Mouse (Mus musculus) E14TG2a.4 (cell line): ENCODE results near the gene Parp6.

Experiments used
- CTCF ChIP-seq: conservative IDR thresholded peaks from 2 replicates; pipeline ENCODE4 v1.5.1; 2014; ENCODE audit warnings: low read length
- NANOG ChIP-seq: IDR thresholded peaks from 2 replicates; pipeline ENCODE4 v1.6.1; 2014; ENCODE audit warnings: borderline replicate concordance, low read length, mixed read lengths

DNA sequence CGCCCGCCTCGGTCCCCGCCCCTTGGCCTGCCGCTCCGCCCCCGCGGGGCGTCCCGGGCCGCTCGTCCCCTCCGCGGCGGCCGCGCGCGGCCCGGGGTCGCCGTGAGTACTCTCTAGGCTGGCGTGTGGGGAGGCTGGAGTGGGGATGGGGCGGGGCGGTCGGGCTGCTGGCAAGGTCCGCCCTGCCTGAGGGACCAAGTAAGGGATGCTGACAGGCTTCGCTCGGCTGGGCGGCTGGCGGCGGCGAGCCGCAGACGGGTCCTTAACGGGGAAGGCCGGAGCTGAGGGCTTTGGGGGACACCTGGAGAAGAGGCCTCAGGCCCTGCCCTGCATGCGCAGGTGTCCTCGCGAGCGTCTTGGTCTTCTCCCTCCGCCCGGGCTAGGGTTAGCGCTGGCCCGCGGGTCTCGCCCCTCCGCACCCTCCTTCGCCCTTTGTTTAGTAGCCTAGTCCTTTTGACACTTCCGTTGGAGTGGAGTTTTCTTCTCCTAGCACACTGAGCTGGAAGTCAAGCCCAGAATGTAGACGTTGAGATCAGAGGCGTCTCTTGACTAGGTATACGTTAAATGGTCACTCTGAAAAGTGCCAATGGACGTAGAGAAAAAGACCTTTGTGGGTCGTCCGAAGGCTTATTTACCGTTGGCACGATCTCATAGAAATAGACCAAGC is 356 bp downstream of the Parp6 start:
- TF ChIP-seq CTCF: no peak
- no peak for TF ChIP-seq NANOG
